ENCODE assay signal across 9 mouse cellular contexts in the genomic region with DNA sequence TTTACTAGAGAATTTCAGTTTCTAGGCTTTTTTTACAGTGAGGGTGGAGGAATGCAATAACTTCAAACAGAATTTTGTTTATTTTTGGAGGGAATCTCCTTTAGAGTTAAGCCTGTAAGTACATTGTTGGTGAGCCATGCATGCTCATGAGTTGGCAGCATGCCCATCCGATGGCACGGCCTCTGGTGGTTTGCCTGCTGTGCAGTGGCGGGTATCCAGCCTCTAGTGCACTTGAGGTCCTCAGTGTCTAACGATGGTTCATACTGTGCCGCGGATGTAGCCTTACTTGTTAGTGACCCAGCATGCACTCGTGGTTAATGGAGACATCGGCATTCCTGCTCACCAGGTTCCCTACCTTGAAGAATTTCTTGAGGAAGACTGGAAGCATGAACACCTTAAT. TPM values are rescaled to one million over a fixed set of nuclear protein-coding genes. Genes with fewer than 3 reads are reported as not detected.
A peak's percentile ranks its signal among the peaks of the same experiment; 100 is the strongest.
DNase-seq lines count a peak whose midpoint lies in the region; ATAC-seq lines count a peak whose summit lies in the region.
"Had no signal": no experiment of that assay in that cellular context is flagged by ENCODE, and none has a peak within 500 bp of the region (broad histone marks: within the 10 kb centered on the region; RNA-seq: fewer than 3 reads in every experiment).

No protein-coding gene starts in this region.

- no peak overlapping the region for H3K4me2 ChIP-seq in kidney, embryonic 16.5 days (replicated peaks; ENCODE audit: low read depth, low read length)
- H3K4me2 ChIP-seq: neural tube, embryonic 12.5 days had no signal

- no peaks in the 10 kb centered on the region for H3K27me3 ChIP-seq in kidney, embryonic 16.5 days (ENCODE audit: insufficient read depth, low read length)
- H3K27me3 ChIP-seq: neural tube, embryonic 12.5 days had no signal

- 93% methylated on average over 8 of the region's 8 CpGs for WGBS in kidney, embryonic 16.5 days

- ATAC-seq in kidney, embryonic 16.5 days (ENCODE audit: low FRiP score, low TSS enrichment) = no peak
- no peak for ATAC-seq in erythroid progenitor cell, adult 5-6 weeks (replicated peaks; ENCODE audit: low FRiP score, poor library complexity, severe bottlenecking)

- no peaks in the 10 kb centered on the region for H3K9me3 ChIP-seq in kidney, embryonic 16.5 days (ENCODE audit: low read length)
- H3K9me3 ChIP-seq: neural tube, embryonic 12.5 days had no signal

- H3K27ac ChIP-seq in kidney, embryonic 16.5 days (ENCODE audit: low read length) = no peak overlapping the region
- H3K27ac ChIP-seq: neural tube, embryonic 12.5 days had no signal

- DNase-seq in kidney, adult 18-20 months = peak; percentile 28
- peak; percentile 40 for DNase-seq in MN1 (ENCODE audit: low spot score)
- DNase-seq in cerebellum, adult 8-10 months = peak; percentile 37
- peak; percentile 50 for DNase-seq in kidney, postnatal 14 days
- DNase-seq in urinary bladder, postnatal 10 days (ENCODE audit: low spot score) = no peak
- no peak for DNase-seq in spleen, adult 12 weeks (ENCODE audit: low spot score)

- no peak overlapping the region for H3K4me3 ChIP-seq in kidney, embryonic 16.5 days (ENCODE audit: low read length)
- H3K4me3 ChIP-seq: neural tube, embryonic 12.5 days had no signal

- no peaks in the 10 kb centered on the region for H3K4me1 ChIP-seq in kidney, embryonic 16.5 days (ENCODE audit: insufficient read depth, low read length)
- H3K4me1 ChIP-seq: neural tube, embryonic 12.5 days had no signal

- no peak overlapping the region for H3K9ac ChIP-seq in kidney, embryonic 16.5 days (replicated peaks; ENCODE audit: low read length)
- H3K9ac ChIP-seq: neural tube, embryonic 12.5 days had no signal

- peaks cover 50% of the 10 kb centered on the region for H3K36me3 ChIP-seq in kidney, embryonic 16.5 days (ENCODE audit: insufficient read depth, low read length)

RNA-seq across cellular contexts. Expression of gene Phtf1, which starts 39.6 kb away (rescaled TPM):
- 25.9 and 26.8 TPM in 2 replicates for polyA plus RNA-seq in kidney, embryonic 16.5 days (2015; fragmentation: Nextera tagmentation; extraction: Ambion mirVana)
- total RNA-seq in erythroid progenitor cell, adult 5-6 weeks (2015; ENCODE audit: low replicate concordance) = 3.4 and 13.3 TPM in 2 replicates
- total RNA-seq in erythroid progenitor cell, adult 5-6 weeks (2017; ENCODE audit: low replicate concordance) = 5.6 and 20.7 TPM in 2 replicates

Comparison
In these comparisons a context has a peak if more than half of its experiments do, and no peak if none do; other contexts are left out.
1. DNase-seq: peak in kidney, adult 18-20 months (single experiment), MN1 (single experiment), cerebellum, adult 8-10 months (single experiment) and kidney, postnatal 14 days (single experiment); none in urinary bladder, postnatal 10 days (single experiment) and spleen, adult 12 weeks (single experiment).